Mouse (Mus musculus): ENCODE measurements at regions not wholly inside any gene's neighbourhood (a gene's known extent, or its start where the extent isn't known, plus 50 kb on each side); places are given as distances from the start of the nearest gene placed in this dataset.

DNA sequence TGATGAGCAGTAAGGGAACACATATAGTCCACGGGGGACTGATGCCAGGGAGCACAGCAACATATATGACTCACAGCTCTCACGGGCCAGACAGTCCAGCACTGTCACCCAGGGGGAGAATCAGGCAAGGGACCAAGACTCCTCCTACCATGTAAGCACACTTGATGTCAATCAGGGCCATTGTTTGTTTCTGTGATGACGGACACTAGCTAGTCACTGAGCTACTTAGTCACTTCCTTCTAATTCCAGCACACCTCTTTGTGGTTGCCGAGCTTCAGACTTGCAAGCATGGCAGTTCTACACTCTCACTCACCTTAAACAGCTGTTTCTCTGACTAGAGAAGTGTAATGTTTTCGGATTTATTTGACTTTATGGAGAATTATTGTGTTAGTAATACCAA lies 109.9 kb upstream of the Rasa1 start:
- no peaks in the 10 kb centered on the region for H3K27me3 ChIP-seq (ENCODE audit: control insufficient read depth in 1 of 2, insufficient read depth in 2 of 2, low read length in 2 of 2)
- TF ChIP-seq HCFC1 (IDR thresholded peaks at IDR 0.05; ENCODE audit: low read depth, low read length) (no peak), POLR2AphosphoS5 (IDR thresholded peaks at IDR 0.05; ENCODE audit: borderline replicate concordance, low read depth, low read length) (no peak), UBTF (IDR thresholded peaks at IDR 0.05; ENCODE audit: borderline replicate concordance, insufficient read depth, low read depth, low read length) (no peak), MAFK (IDR thresholded peaks at IDR 0.05; ENCODE audit: borderline replicate concordance, low read depth, low read length) (no peak), TCF12 (IDR thresholded peaks at IDR 0.05; ENCODE audit: low read depth, low read length) (no peak), MEF2A (IDR thresholded peaks at IDR 0.05; ENCODE audit: extremely low read depth, insufficient replicate concordance, low read depth, low read length, poor library complexity, severe bottlenecking) (no peak)
- peaks cover 0 to 3% of the 10 kb centered on the region in 2 experiments; a peak in 3 of 4 replicates for H3K4me1 ChIP-seq (ENCODE audit: control insufficient read depth in 1 of 2, insufficient read depth in 2 of 2, low read length in 2 of 2)
- no peaks in the 10 kb centered on the region for H3K36me3 ChIP-seq (ENCODE audit: control insufficient read depth in 1 of 2, insufficient read depth in 2 of 2, low read length in 2 of 2)
- H3K4me3 ChIP-seq (ENCODE audit: control insufficient read depth in 1 of 2, insufficient read depth in 1 of 2, low read depth in 2 of 2, low read length in 2 of 2) = no peak overlapping the region
- no peak overlapping the region for H3K9ac ChIP-seq (ENCODE audit: control insufficient read depth, low read depth, low read length, poor library complexity, severe bottlenecking)
- no peak overlapping the region for H3K27ac ChIP-seq (ENCODE audit: control insufficient read depth, low read depth, low read length)
- no peaks in the 10 kb centered on the region for H3K9me3 ChIP-seq (replicated peaks; ENCODE audit: insufficient read depth, low read length)
- DNase-seq (ENCODE audit: low read depth, low spot score) = no peak
- H3K79me2 ChIP-seq (ENCODE audit: control insufficient read depth, insufficient read depth, low read length, poor library complexity) = no peaks in the 10 kb centered on the region

DNA sequence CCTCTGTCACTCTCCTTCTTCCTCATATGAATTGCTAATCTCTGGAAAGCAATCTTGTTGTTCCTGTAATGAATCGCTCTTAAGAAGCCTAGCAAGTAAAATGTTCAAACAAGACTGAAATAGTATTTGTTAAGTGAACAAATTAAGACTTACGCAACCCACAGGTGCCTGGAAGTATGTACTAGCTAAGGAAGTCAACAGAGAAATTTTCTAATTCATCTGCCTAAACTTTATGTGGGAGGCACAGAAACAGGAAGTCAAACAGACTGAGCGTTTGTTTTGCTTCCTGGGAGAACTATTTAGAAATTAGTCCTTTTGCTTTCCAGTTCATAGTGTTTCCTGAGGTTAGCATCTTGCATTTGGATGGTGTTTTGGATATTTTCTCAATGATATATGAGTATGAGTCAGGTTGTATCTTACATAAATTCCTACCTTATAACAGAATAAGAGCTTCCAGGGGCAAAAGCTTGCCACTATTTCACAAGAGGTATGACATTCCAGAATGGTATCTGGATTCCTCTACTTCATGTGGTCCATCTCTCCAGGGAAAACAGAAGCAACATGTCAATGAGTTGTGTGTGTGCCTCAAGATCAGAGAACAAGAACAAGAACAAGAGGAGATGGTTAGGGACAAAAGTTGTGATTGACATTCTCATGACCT lies 87.5 kb upstream of the Rasa1 start:
- no peak overlapping the region for H3K4me3 ChIP-seq (ENCODE audit: control insufficient read depth in 1 of 2, insufficient read depth in 1 of 2, low read depth in 2 of 2, low read length in 2 of 2)
- H3K27ac ChIP-seq (ENCODE audit: control insufficient read depth, low read depth, low read length) = no peak overlapping the region
- no peaks in the 10 kb centered on the region for H3K4me1 ChIP-seq (ENCODE audit: control insufficient read depth in 1 of 2, insufficient read depth in 2 of 2, low read length in 2 of 2)
- H3K27me3 ChIP-seq (ENCODE audit: control insufficient read depth in 1 of 2, insufficient read depth in 2 of 2, low read length in 2 of 2) = no peaks in the 10 kb centered on the region
- DNase-seq (ENCODE audit: low read depth, low spot score) = peak; percentile 28
- no peak overlapping the region for H3K9ac ChIP-seq (ENCODE audit: control insufficient read depth, low read depth, low read length, poor library complexity, severe bottlenecking)
- TF ChIP-seq MAZ (IDR thresholded peaks at IDR 0.05; ENCODE audit: low read depth, low read length) (no peak), TBP (IDR thresholded peaks at IDR 0.05; ENCODE audit: low read depth, low read length) (no peak), E2F4 (IDR thresholded peaks at IDR 0.05; ENCODE audit: borderline replicate concordance, low read depth, low read length) (no peak)
- no peaks in the 10 kb centered on the region for H3K36me3 ChIP-seq (ENCODE audit: control insufficient read depth in 1 of 2, insufficient read depth in 2 of 2, low read length in 2 of 2)
- no peaks in the 10 kb centered on the region for H3K79me2 ChIP-seq (ENCODE audit: control insufficient read depth, insufficient read depth, low read length, poor library complexity)
- no peaks in the 10 kb centered on the region for H3K9me3 ChIP-seq (replicated peaks; ENCODE audit: insufficient read depth, low read length)

- no peaks in the 10 kb centered on the region for H3K27me3 ChIP-seq (ENCODE audit: control insufficient read depth in 1 of 2, insufficient read depth in 2 of 2, low read length in 2 of 2)
- peaks cover 0 to 2% of the 10 kb centered on the region in 2 experiments; a peak in 1 of 4 replicates for H3K36me3 ChIP-seq (ENCODE audit: control insufficient read depth in 1 of 2, insufficient read depth in 2 of 2, low read length in 2 of 2)
- TF ChIP-seq KAT2A (conservative IDR thresholded peaks at IDR 0.05; ENCODE audit: low read depth, low read length) = no peak
- TF ChIP-seq GABPA (IDR thresholded peaks at IDR 0.05; ENCODE audit: low read depth, low read length) = no peak
- TF ChIP-seq NELFE (IDR thresholded peaks at IDR 0.05; ENCODE audit: low read depth, low read length) = no peak
- no peak for TF ChIP-seq USF2 (IDR thresholded peaks at IDR 0.05; ENCODE audit: borderline replicate concordance in 1 of 2, insufficient read depth in 1 of 2, low read depth in 1 of 2, low read length in 2 of 2)
- no peak for TF ChIP-seq MAZ (IDR thresholded peaks at IDR 0.05; ENCODE audit: low read depth, low read length)
- DNase-seq (ENCODE audit: low read depth, low spot score) = no peak
- H3K27ac ChIP-seq (ENCODE audit: control insufficient read depth, low read depth, low read length) = no peak overlapping the region
- no peak overlapping the region for H3K4me3 ChIP-seq (ENCODE audit: control insufficient read depth in 1 of 2, insufficient read depth in 1 of 2, low read depth in 2 of 2, low read length in 2 of 2)
- H3K9ac ChIP-seq (ENCODE audit: control insufficient read depth, low read depth, low read length, poor library complexity, severe bottlenecking) = no peak overlapping the region
- H3K79me2 ChIP-seq (ENCODE audit: control insufficient read depth, insufficient read depth, low read length, poor library complexity) = no peaks in the 10 kb centered on the region
- H3K4me1 ChIP-seq (ENCODE audit: control insufficient read depth in 1 of 2, insufficient read depth in 2 of 2, low read length in 2 of 2) = no peaks in the 10 kb centered on the region
- no peaks in the 10 kb centered on the region for H3K9me3 ChIP-seq (replicated peaks; ENCODE audit: insufficient read depth, low read length)
These were observed 70.7 kb upstream of the Rasa1 start for GRCm38 (mm10) chr13:85359621-85360020.

Measured in MEL (cell line).